Mouse (Mus musculus) heart, postnatal 0 days (tissue): ENCODE results near the gene Prodh2.

Source experiments
- CTCF ChIP-seq: IDR thresholded peaks from 2 replicates; pipeline ENCODE4 v1.5.1; 2016; ENCODE audit warnings: antibody characterized with exemption, control low read depth, low read depth
- EP300 ChIP-seq: IDR thresholded peaks from 2 replicates; pipeline ENCODE4 v1.6.1; 2016; ENCODE audit warnings: antibody characterized with exemption, low read depth

DNA sequence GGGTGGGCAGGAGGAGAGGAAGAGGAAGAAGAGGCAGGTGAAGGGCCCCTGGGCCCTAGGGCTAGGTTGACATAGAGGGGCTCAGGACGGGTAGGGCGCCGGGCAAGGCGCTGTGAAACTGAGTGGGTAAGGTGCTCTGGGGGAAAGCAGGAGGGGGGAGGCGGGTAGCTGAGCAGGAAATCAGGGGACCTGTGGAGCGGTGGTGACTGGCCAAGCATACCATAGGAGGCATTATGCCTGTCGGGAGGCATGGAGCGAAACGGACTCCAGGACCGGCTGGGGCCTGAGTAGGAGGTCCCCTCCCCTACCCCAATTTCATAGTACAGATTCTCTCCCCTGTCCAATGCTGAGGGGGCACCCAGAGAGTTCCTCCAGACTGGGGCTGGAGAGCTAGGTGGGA, 29.4 kb downstream of the Prodh2 start:
- TF ChIP-seq CTCF = no peak
- no peak for TF ChIP-seq EP300
